14 mouse cellular contexts compared by ENCODE assay signal in the genomic region with DNA sequence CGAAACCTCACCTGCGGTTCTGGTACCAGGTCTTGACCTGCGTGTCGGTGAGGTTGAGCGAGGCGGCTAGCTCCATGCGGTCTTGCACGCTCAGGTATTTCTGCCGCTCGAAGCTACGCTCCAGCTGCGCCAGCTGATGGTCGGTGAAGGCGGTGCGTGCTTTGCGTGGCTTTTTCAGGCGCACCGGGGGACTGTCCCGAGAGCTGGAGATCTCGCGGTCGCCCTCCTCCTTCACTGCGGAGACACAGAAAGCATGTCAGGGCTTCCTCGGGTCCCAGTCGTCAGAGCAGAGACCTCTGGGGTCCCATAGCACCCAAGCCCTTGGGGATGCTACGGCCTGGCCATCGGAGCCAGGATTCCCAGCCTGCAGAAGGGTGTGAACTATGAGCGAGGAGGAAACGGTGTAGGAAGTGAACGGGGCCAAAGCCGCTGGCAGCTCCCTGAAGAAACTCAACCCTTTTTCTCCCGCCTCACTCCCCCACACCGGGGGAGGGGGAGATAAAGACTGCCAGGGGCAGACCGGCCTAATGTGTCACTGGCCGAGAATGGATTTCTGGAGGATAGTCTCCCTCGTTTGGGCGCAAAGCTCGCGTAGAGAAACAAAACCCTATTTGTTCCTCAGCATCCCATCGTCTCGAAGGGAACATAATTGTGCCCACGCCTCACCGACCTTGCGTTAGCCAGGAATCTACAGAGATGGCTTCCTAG. TPM values are rescaled to one million over a fixed set of nuclear protein-coding genes. Genes with fewer than 3 reads are reported as not detected.
DNase-seq lines count a peak whose midpoint lies in the region; ATAC-seq lines count a peak whose summit lies in the region.
"Had no signal": no experiment of that assay in that cellular context is flagged by ENCODE, and none has a peak within 500 bp of the region (broad histone marks: within the 10 kb centered on the region; RNA-seq: fewer than 3 reads in every experiment).

No protein-coding gene starts in this region.

- H3K27me3 ChIP-seq in forebrain, embryonic 10.5 days (ENCODE audit: poor library complexity, severe bottlenecking), result peaks cover 100% of the 10 kb centered on the region
- peaks cover 94% of the 10 kb centered on the region for H3K27me3 ChIP-seq in forebrain, embryonic 15.5 days
- peaks cover 95% of the 10 kb centered on the region for H3K27me3 ChIP-seq in hindbrain, embryonic 11.5 days (ENCODE audit: control insufficient read depth, insufficient read depth, low read length)
- H3K27me3 ChIP-seq in midbrain, embryonic 15.5 days (replicated peaks), result peaks cover 64% of the 10 kb centered on the region

- under 1% methylated on average over 44 of the region's 44 CpGs for WGBS in forebrain, embryonic 10.5 days
- 1% methylated on average over 44 of the region's 44 CpGs for WGBS in forebrain, embryonic 15.5 days
- WGBS in hindbrain, embryonic 11.5 days, result under 1% methylated on average over 44 of the region's 44 CpGs
- under 1% methylated on average over 44 of the region's 44 CpGs for WGBS in midbrain, embryonic 15.5 days

- H3K27ac ChIP-seq in forebrain, embryonic 10.5 days, result no peak overlapping the region
- no peak overlapping the region for H3K27ac ChIP-seq in forebrain, embryonic 15.5 days (replicated peaks)
- H3K27ac ChIP-seq in hindbrain, embryonic 11.5 days (ENCODE audit: low read depth, low read length), result no peak overlapping the region
- peak overlapping the region; percentile 79 for H3K27ac ChIP-seq in midbrain, embryonic 15.5 days
- H3K27ac ChIP-seq: heart, embryonic 15.5 days had no signal

- no peak overlapping the region for H3K4me2 ChIP-seq in forebrain, embryonic 15.5 days (replicated peaks)
- peak overlapping the region; percentile 16 for H3K4me2 ChIP-seq in hindbrain, embryonic 11.5 days (replicated peaks; ENCODE audit: low read depth, low read length)
- peak overlapping the region; percentile 41 for H3K4me2 ChIP-seq in midbrain, embryonic 15.5 days
- H3K4me2 ChIP-seq: heart, embryonic 15.5 days; lung, embryonic 14.5 days had no signal

- no peaks in the 10 kb centered on the region for H3K36me3 ChIP-seq in forebrain, embryonic 10.5 days (replicated peaks)
- no peaks in the 10 kb centered on the region for H3K36me3 ChIP-seq in forebrain, embryonic 15.5 days
- H3K36me3 ChIP-seq in hindbrain, embryonic 11.5 days (ENCODE audit: control insufficient read depth, insufficient read depth, low read length), result no peaks in the 10 kb centered on the region
- H3K36me3 ChIP-seq in midbrain, embryonic 15.5 days (replicated peaks), result no peaks in the 10 kb centered on the region
- H3K36me3 ChIP-seq: heart, embryonic 15.5 days had no signal

- ATAC-seq in forebrain, embryonic 15.5 days (replicated peaks), result no peak
- no peak for ATAC-seq in hindbrain, embryonic 11.5 days (ENCODE audit: low FRiP score)
- ATAC-seq in midbrain, embryonic 15.5 days (replicated peaks), result no peak
- ATAC-seq: activated CD4-positive, CD25-positive, alpha-beta regulatory T cell, adult 4 months; CD4-positive, CD25-positive, alpha-beta regulatory T cell, adult 4 months had no signal

- peaks cover 70% of the 10 kb centered on the region for H3K4me1 ChIP-seq in forebrain, embryonic 10.5 days
- H3K4me1 ChIP-seq in forebrain, embryonic 15.5 days, result peaks cover 40% of the 10 kb centered on the region
- peaks cover 23% of the 10 kb centered on the region for H3K4me1 ChIP-seq in hindbrain, embryonic 11.5 days (replicated peaks; ENCODE audit: control insufficient read depth, insufficient read depth, low read length)
- H3K4me1 ChIP-seq in midbrain, embryonic 15.5 days, result peaks cover 40% of the 10 kb centered on the region

- peak; percentile 46 for DNase-seq in forebrain, embryonic 10.5 days (ENCODE audit: extremely low spot score, low spot score)
- DNase-seq in R1 (ENCODE audit: low read depth, low spot score), result peak; percentile 23
- DNase-seq in hindbrain, embryonic 11.5 days (ENCODE audit: low spot score), result peak; percentile 49
- no peak for DNase-seq in adrenal gland, adult (ENCODE audit: inconsistent age in 2 of 2, low spot score in 1 of 2)
- no peak for DNase-seq in adrenal gland, postnatal 25 days
- DNase-seq in gastrocnemius, adult 8-10 months (ENCODE audit: low spot score in 2 of 2), result no peak
- DNase-seq: kidney, adult 9 months; lung, embryonic 14.5 days had no signal

- peak overlapping the region; percentile 27 for H3K4me3 ChIP-seq in forebrain, embryonic 10.5 days
- no peak overlapping the region for H3K4me3 ChIP-seq in forebrain, embryonic 15.5 days
- peak overlapping the region; percentile 24 for H3K4me3 ChIP-seq in hindbrain, embryonic 11.5 days (ENCODE audit: low read depth, low read length)
- H3K4me3 ChIP-seq in midbrain, embryonic 15.5 days, result peak overlapping the region; percentile 39
- H3K4me3 ChIP-seq: heart, embryonic 15.5 days had no signal

- no peaks in the 10 kb centered on the region for H3K9me3 ChIP-seq in forebrain, embryonic 10.5 days
- no peaks in the 10 kb centered on the region for H3K9me3 ChIP-seq in forebrain, embryonic 15.5 days
- no peaks in the 10 kb centered on the region for H3K9me3 ChIP-seq in hindbrain, embryonic 11.5 days (ENCODE audit: control insufficient read depth, low read length)
- H3K9me3 ChIP-seq in midbrain, embryonic 15.5 days, result no peaks in the 10 kb centered on the region
- H3K9me3 ChIP-seq: heart, embryonic 15.5 days had no signal

- H3K9ac ChIP-seq in forebrain, embryonic 15.5 days (replicated peaks), result no peak overlapping the region
- H3K9ac ChIP-seq in hindbrain, embryonic 11.5 days (ENCODE audit: low read depth, low read length), result no peak overlapping the region; the same call in 1 of the 2 replicates
- H3K9ac ChIP-seq in midbrain, embryonic 15.5 days, result peak overlapping the region; percentile 26
- H3K9ac ChIP-seq: heart, embryonic 15.5 days; lung, embryonic 14.5 days had no signal

RNA-seq across cellular contexts. Expression of a gene that starts 5.0 kb away (rescaled TPM):
- 0.17 and 0.74 TPM in 2 replicates for polyA plus RNA-seq in forebrain, embryonic 10.5 days (2016; fragmentation: Nextera tagmentation; extraction: Ambion mirVana)
- polyA plus RNA-seq in forebrain, embryonic 15.5 days (2015; fragmentation: Nextera tagmentation; extraction: Ambion mirVana), result 0.70 and 1.3 TPM in 2 replicates
- polyA plus RNA-seq in hindbrain, embryonic 11.5 days (2014; fragmentation: Nextera tagmentation; extraction: Ambion mirVana), result 9.4 and 9.9 TPM in 2 replicates
- polyA plus RNA-seq in midbrain, embryonic 15.5 days (2015; fragmentation: Nextera tagmentation; extraction: Ambion mirVana), result 53.5 and 77.8 TPM in 2 replicates
- not detected in 2 replicates for total RNA-seq in adrenal gland, postnatal 25 days (2021)
- not detected for total RNA-seq in gastrocnemius, adult 8-10 months (2022)
- total RNA-seq: left cerebral cortex, adult 18-20 months had no signal
- polyA plus RNA-seq: activated CD4-positive, CD25-positive, alpha-beta regulatory T cell, adult 4 months; CD4-positive, CD25-positive, alpha-beta regulatory T cell, adult 4 months; heart, embryonic 15.5 days; lung, embryonic 14.5 days had no signal

Comparison
In these comparisons a context has a peak if more than half of its experiments do, and no peak if none do; other contexts are left out.
1. DNase-seq: peak in forebrain, embryonic 10.5 days (single experiment), R1 (single experiment) and hindbrain, embryonic 11.5 days (single experiment); none in adrenal gland, adult (0 of 2), adrenal gland, postnatal 25 days (single experiment) and gastrocnemius, adult 8-10 months (0 of 2).